Mouse (Mus musculus): ENCODE measurements around the gene Ttll5.

- TF ChIP-seq CTCF (IDR thresholded peaks at IDR 0.05; ENCODE audit: extremely low read depth, insufficient read length, insufficient replicate concordance, low read depth, low read length) (no peak), POLR2A (IDR thresholded peaks at IDR 0.05; ENCODE audit: low read depth, low read length) (no peak)
Observed at GRCm38 (mm10) chr12:86023081-86023871, 198.8 kb downstream of the Ttll5 start.

Measured in small intestine, adult 2 months (tissue).